Mouse (Mus musculus): ENCODE data around the gene 1700030K09Rik. TPM values are rescaled to one million over a fixed set of nuclear protein-coding genes. Genes with fewer than 3 reads are reported as not detected.

1700030K09Rik gene
- polyA plus RNA-seq, 1 experiment from 2014 or later, result 10.3 TPM

GRCm38 (mm10) chr8:72451516-72451915 is 7.8 kb downstream of the 1700030K09Rik start:
- 65% methylated on average over 8 of the region's 8 CpGs for WGBS (ENCODE audit: insufficient replicate concordance)
- no peak overlapping the region for H3K27ac ChIP-seq (ENCODE audit: low read depth, low read length)
- H3K36me3 ChIP-seq (ENCODE audit: control insufficient read depth, insufficient read depth, low read length), result peaks cover 21% of the 10 kb centered on the region

GRCm38 (mm10) chr8:72453904-72454303 is 10.2 kb downstream of the 1700030K09Rik start:
- peaks cover 2% of the 10 kb centered on the region for H3K4me1 ChIP-seq (ENCODE audit: control insufficient read depth, insufficient read depth, low read length)
- H3K9me3 ChIP-seq (replicated peaks; ENCODE audit: control insufficient read depth, low read length), result 0 out of 2 replicates have a peak, but pooled peaks cover 2% of the 10 kb centered on the region
- no peak overlapping the region for H3K4me2 ChIP-seq
- no peak overlapping the region for H3K9ac ChIP-seq (ENCODE audit: low read depth, low read length)
- no peak overlapping the region for H3K27ac ChIP-seq (ENCODE audit: low read depth, low read length)
- peaks cover 30% of the 10 kb centered on the region for H3K36me3 ChIP-seq (ENCODE audit: control insufficient read depth, insufficient read depth, low read length)
- 95% methylated on average over 2 of the region's 2 CpGs for WGBS (ENCODE audit: insufficient replicate concordance)
- no peaks in the 10 kb centered on the region for H3K27me3 ChIP-seq (ENCODE audit: control insufficient read depth, insufficient read depth, low read length)
- no peak overlapping the region for H3K4me3 ChIP-seq (ENCODE audit: low read depth, low read length)
- ATAC-seq (replicated peaks; ENCODE audit: insufficient number of reproducible peaks, low FRiP score, low TSS enrichment), result no peak

More at GRCm38 (mm10) chr8:72451516-72451915, 7.8 kb downstream of the 1700030K09Rik start:
- H3K9ac ChIP-seq (ENCODE audit: low read depth, low read length), result no peak overlapping the region
- no peaks in the 10 kb centered on the region for H3K27me3 ChIP-seq (ENCODE audit: control insufficient read depth, insufficient read depth, low read length)
- H3K4me1 ChIP-seq (ENCODE audit: control insufficient read depth, insufficient read depth, low read length), result peaks cover 2% of the 10 kb centered on the region
- H3K9me3 ChIP-seq (replicated peaks; ENCODE audit: control insufficient read depth, low read length), result 0 out of 2 replicates have a peak, but pooled peaks cover 2% of the 10 kb centered on the region
- H3K4me3 ChIP-seq (ENCODE audit: low read depth, low read length), result no peak overlapping the region
- no peak overlapping the region for H3K4me2 ChIP-seq
- no peak for ATAC-seq (replicated peaks; ENCODE audit: insufficient number of reproducible peaks, low FRiP score, low TSS enrichment)

GRCm38 (mm10) chr8:72455317-72455716 is 11.6 kb downstream of the 1700030K09Rik start:
- Histone ChIP-seq H3K36me3 (ENCODE audit: control insufficient read depth, insufficient read depth, low read length) (peaks cover 29% of the 10 kb centered on the region), H3K9ac (ENCODE audit: low read depth, low read length) (no peak overlapping the region), H3K4me3 (ENCODE audit: low read depth, low read length) (no peak overlapping the region), H3K27ac (ENCODE audit: low read depth, low read length) (no peak overlapping the region), H3K4me2 (no peak overlapping the region), H3K27me3 (ENCODE audit: control insufficient read depth, insufficient read depth, low read length) (no peaks in the 10 kb centered on the region), H3K9me3 (replicated peaks; ENCODE audit: control insufficient read depth, low read length) (0 out of 2 replicates have a peak, but pooled peaks cover 2% of the 10 kb centered on the region), H3K4me1 (ENCODE audit: control insufficient read depth, insufficient read depth, low read length) (peaks cover 2% of the 10 kb centered on the region)
- no peak for ATAC-seq (replicated peaks; ENCODE audit: insufficient number of reproducible peaks, low FRiP score, low TSS enrichment)
- 65% methylated on average over 4 of the region's 4 CpGs for WGBS (ENCODE audit: insufficient replicate concordance)

GRCm38 (mm10) chr8:72457806-72458205 is 14.1 kb downstream of the 1700030K09Rik start:
- Histone ChIP-seq H3K9me3 (replicated peaks; ENCODE audit: control insufficient read depth, low read length) (0 out of 2 replicates have a peak, but pooled peaks cover 2% of the 10 kb centered on the region), H3K4me3 (ENCODE audit: low read depth, low read length) (no peak overlapping the region), H3K4me1 (ENCODE audit: control insufficient read depth, insufficient read depth, low read length) (peaks cover 2% of the 10 kb centered on the region; the same call in 1 of the 2 replicates), H3K4me2 (no peak overlapping the region), H3K9ac (ENCODE audit: low read depth, low read length) (no peak overlapping the region), H3K27ac (ENCODE audit: low read depth, low read length) (no peak overlapping the region), H3K36me3 (ENCODE audit: control insufficient read depth, insufficient read depth, low read length) (peaks cover 48% of the 10 kb centered on the region), H3K27me3 (ENCODE audit: control insufficient read depth, insufficient read depth, low read length) (no peaks in the 10 kb centered on the region)
- no peak for ATAC-seq (replicated peaks; ENCODE audit: insufficient number of reproducible peaks, low FRiP score, low TSS enrichment)
- 84% methylated on average over 3 of the region's 3 CpGs for WGBS (ENCODE audit: insufficient replicate concordance)

- H3K36me3 ChIP-seq (ENCODE audit: control insufficient read depth, insufficient read depth, low read length), result peaks cover 52% of the 10 kb centered on the region
- WGBS (ENCODE audit: insufficient replicate concordance), result 85% methylated on average over 6 of the region's 6 CpGs
Observed at GRCm38 (mm10) chr8:72458457-72458856, 14.8 kb downstream of the 1700030K09Rik start.

GRCm38 (mm10) chr8:72459881-72460533 is 16.3 kb downstream of the 1700030K09Rik start:
- peaks cover 2% of the 10 kb centered on the region; the same call in 1 of the 2 replicates for H3K4me1 ChIP-seq (ENCODE audit: control insufficient read depth, insufficient read depth, low read length)
- H3K9ac ChIP-seq (ENCODE audit: low read depth, low read length), result no peak overlapping the region
- H3K27me3 ChIP-seq (ENCODE audit: control insufficient read depth, insufficient read depth, low read length), result no peaks in the 10 kb centered on the region
- peaks cover 60% of the 10 kb centered on the region for H3K36me3 ChIP-seq (ENCODE audit: control insufficient read depth, insufficient read depth, low read length)
- H3K4me3 ChIP-seq (ENCODE audit: low read depth, low read length), result no peak overlapping the region
- no peak overlapping the region for H3K4me2 ChIP-seq
- WGBS (ENCODE audit: insufficient replicate concordance), result 83% methylated on average over 4 of the region's 4 CpGs
- no peaks in the 10 kb centered on the region for H3K9me3 ChIP-seq (replicated peaks; ENCODE audit: control insufficient read depth, low read length)
- H3K27ac ChIP-seq (ENCODE audit: low read depth, low read length), result no peak overlapping the region
- ATAC-seq (replicated peaks; ENCODE audit: insufficient number of reproducible peaks, low FRiP score, low TSS enrichment), result no peak

More at GRCm38 (mm10) chr8:72458457-72458856, 14.8 kb downstream of the 1700030K09Rik start:
- H3K4me1 ChIP-seq (ENCODE audit: control insufficient read depth, insufficient read depth, low read length), result peaks cover 2% of the 10 kb centered on the region; the same call in 1 of the 2 replicates
- H3K9ac ChIP-seq (ENCODE audit: low read depth, low read length), result no peak overlapping the region
- H3K4me2 ChIP-seq, result no peak overlapping the region
- no peak overlapping the region for H3K27ac ChIP-seq (ENCODE audit: low read depth, low read length)
- H3K4me3 ChIP-seq (ENCODE audit: low read depth, low read length), result no peak overlapping the region
- H3K9me3 ChIP-seq (replicated peaks; ENCODE audit: control insufficient read depth, low read length), result 0 out of 2 replicates have a peak, but pooled peaks cover 2% of the 10 kb centered on the region
- H3K27me3 ChIP-seq (ENCODE audit: control insufficient read depth, insufficient read depth, low read length), result no peaks in the 10 kb centered on the region
- ATAC-seq (replicated peaks; ENCODE audit: insufficient number of reproducible peaks, low FRiP score, low TSS enrichment), result no peak

- Histone ChIP-seq H3K9me3 (replicated peaks; ENCODE audit: control insufficient read depth, low read length) (no peaks in the 10 kb centered on the region), H3K27me3 (ENCODE audit: control insufficient read depth, insufficient read depth, low read length) (no peaks in the 10 kb centered on the region), H3K36me3 (ENCODE audit: control insufficient read depth, insufficient read depth, low read length) (peaks cover 87% of the 10 kb centered on the region), H3K4me3 (ENCODE audit: low read depth, low read length) (no peak overlapping the region), H3K27ac (ENCODE audit: low read depth, low read length) (no peak overlapping the region), H3K9ac (ENCODE audit: low read depth, low read length) (no peak overlapping the region), H3K4me1 (ENCODE audit: control insufficient read depth, insufficient read depth, low read length) (no peaks in the 10 kb centered on the region), H3K4me2 (no peak overlapping the region)
- WGBS (ENCODE audit: insufficient replicate concordance), result 98% methylated on average over 10 of the region's 10 CpGs
- no peak for ATAC-seq (replicated peaks; ENCODE audit: insufficient number of reproducible peaks, low FRiP score, low TSS enrichment)
Observed at GRCm38 (mm10) chr8:72464211-72464610, 20.5 kb downstream of the 1700030K09Rik start.

- Histone ChIP-seq H3K27ac (ENCODE audit: low read depth, low read length) (no peak overlapping the region), H3K9ac (ENCODE audit: low read depth, low read length) (no peak overlapping the region), H3K9me3 (replicated peaks; ENCODE audit: control insufficient read depth, low read length) (no peaks in the 10 kb centered on the region), H3K36me3 (ENCODE audit: control insufficient read depth, insufficient read depth, low read length) (peaks cover 68% of the 10 kb centered on the region), H3K4me2 (no peak overlapping the region), H3K4me3 (ENCODE audit: low read depth, low read length) (no peak overlapping the region), H3K4me1 (ENCODE audit: control insufficient read depth, insufficient read depth, low read length) (0 out of 2 replicates have a peak, but pooled peaks cover 4% of the 10 kb centered on the region), H3K27me3 (ENCODE audit: control insufficient read depth, insufficient read depth, low read length) (no peaks in the 10 kb centered on the region)
- no peak for ATAC-seq (replicated peaks; ENCODE audit: insufficient number of reproducible peaks, low FRiP score, low TSS enrichment)
- 85% methylated on average over 2 of the region's 2 CpGs for WGBS (ENCODE audit: insufficient replicate concordance)
Observed at GRCm38 (mm10) chr8:72469243-72469642, 25.6 kb downstream of the 1700030K09Rik start.

Measured in heart, embryonic 11.5 days (tissue).